Mouse (Mus musculus) embryo, embryonic 11.5 days (tissue): Measurements from ENCODE around the gene Il4i1.
"Not testable (repeated sequence)": the region's sequence is repeated elsewhere in the genome, so short reads cannot be mapped to it uniquely, and the experiment has no call there.

Experiments used
- DNase-seq: peaks from one replicate; pipeline ENCODE4 v3.0.0-alpha.2; 2012; ENCODE audit warnings: low read depth, low spot score

Gene Il4i1

GRCm38 (mm10) chr7:44863210-44863609, 47.0 kb downstream of the Il4i1 start:
- DNase-seq = no peak

DNA sequence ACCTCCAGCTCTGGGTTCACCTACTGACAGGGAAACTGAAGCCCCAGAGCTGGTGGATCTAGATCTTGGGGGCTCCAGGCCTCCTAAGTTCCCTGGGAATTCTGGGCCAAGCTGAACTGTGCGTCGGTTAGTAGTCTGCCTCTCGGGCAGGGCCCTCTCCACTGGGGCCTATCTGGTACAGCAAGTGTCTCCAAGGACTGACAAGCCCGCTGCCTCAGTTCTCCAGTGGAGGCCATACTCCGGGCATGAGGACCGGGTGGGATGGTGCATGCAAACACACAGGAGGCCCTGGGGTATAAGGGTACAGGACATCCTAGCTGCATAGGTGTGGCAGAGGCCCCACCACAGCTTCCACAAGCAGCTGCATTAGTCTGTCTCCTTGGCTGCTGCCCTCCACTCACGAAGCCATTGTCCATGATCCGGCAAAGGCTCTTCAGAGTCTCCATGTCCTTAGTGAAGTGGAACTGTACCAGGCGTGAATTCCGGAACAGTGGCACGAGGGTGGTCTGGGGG, 47.9 kb downstream of the Il4i1 start:
- no peak for DNase-seq

GRCm38 (mm10) chr7:44864595-44865542, 48.7 kb downstream of the Il4i1 start:
- DNase-seq = no peak

DNA sequence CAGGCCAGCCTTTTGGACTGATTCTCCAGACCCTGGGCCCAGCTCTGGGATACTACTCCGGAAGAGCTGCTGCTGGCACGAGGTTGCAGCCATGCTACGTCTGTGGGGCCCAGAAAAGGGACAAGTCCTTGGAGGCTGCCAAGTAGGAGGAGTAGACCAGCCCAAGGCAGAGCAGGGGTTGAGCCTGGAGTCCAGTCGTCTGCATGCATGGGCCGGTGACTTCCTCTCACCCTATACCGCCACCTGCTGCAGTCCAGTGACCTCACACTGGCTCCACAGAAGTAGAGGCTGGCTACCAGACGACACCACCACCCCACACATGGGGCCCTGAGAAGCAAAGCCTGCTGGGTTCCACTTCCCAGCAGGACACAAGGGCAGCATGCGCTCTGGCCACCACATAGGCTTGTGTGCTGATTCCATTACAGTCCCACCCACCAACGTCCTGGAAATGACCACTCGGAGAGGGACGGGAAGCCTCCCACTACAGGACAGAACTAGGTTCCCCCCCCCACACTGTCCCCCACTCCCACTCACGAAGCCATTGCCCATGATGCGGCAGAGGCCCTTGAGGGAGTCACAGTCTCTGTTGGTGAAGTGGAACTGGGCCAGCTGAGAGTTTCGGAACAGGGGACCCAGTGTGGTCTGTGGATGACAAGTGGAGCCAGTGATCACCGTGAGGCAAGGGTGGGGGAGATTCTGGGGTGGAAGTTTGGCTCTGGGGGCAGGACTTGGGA, 50.3 kb downstream of the Il4i1 start:
- DNase-seq = no peak

- DNase-seq = no peak
Measured at GRCm38 (mm10) chr7:44867010-44867702, 51.0 kb downstream of the Il4i1 start.

- DNase-seq = no peak
Measured at GRCm38 (mm10) chr7:44867802-44868201, 51.6 kb downstream of the Il4i1 start.

DNA sequence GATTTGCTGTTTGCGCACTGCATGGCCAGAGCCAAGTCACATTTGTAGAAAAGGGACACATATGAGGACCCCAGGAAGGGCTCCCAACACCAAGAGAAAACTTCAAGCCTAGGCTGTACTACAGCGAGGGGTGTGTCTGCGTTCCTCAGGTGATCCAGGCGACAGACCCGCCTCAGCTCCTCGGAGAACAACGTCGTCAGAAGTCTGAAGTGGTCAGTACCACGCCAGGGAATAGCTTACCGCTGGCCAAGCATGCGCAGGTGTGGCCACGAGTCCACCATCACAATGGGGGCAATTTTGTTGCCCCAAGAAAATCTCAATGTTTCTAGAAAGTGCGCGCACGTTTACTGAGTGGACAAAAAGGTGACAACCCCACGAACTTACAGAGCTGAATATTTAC, 52.3 kb downstream of the Il4i1 start:
- no peak for DNase-seq

- DNase-seq = peak; percentile 54
Measured at GRCm38 (mm10) chr7:44868919-44869696, 52.9 kb downstream of the Il4i1 start.

DNA sequence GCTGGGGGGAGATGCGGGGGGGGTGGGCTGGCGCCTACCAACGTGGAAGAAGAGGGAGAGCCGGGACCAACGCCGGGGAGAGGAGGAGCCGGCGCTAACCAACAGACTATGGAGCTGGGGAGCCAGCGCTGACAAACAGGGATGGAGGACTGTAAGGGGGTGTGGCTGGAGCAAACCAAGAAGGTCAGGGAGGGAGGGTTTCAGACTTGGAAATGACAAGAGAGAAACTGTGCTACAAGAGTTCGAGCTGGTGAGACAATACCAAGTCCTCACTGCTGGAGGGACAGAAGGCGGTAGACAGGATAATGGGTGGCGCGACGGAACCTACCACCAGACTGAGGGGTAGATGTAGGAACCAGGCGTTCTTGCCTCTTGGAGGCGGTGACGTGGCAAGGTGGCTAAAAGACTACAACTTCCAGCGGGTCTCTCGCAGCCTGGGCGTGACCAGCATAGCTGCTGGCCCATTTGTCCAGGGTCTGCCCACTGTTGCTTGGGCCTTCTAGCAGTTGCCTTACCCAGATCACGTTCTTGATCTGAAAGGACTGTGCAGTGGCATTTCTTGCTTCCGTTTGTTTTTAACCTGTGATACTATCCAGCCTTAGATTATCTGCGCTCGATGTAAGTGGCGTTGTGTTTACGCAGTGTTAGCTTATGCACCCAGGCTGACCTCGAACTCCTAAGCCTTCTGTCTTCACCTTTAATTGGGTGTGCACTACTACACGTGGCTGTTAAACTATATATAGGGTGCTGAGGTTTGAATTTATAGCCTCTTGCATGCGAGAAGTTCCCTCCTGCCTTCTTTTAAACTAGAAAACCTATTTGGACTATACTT, 53.7 kb downstream of the Il4i1 start, which contains the start of gene Ptov1:
Gene Ptov1 (minus strand): TSS at position 92 of the 832 bp plus-strand sequence.
- DNase-seq = peak; percentile 90

GRCm38 (mm10) chr7:44870614-44871013, 54.4 kb downstream of the Il4i1 start:
- DNase-seq = no peak

GRCm38 (mm10) chr7:44871181-44871580, 55.0 kb downstream of the Il4i1 start:
- DNase-seq = no peak

DNA sequence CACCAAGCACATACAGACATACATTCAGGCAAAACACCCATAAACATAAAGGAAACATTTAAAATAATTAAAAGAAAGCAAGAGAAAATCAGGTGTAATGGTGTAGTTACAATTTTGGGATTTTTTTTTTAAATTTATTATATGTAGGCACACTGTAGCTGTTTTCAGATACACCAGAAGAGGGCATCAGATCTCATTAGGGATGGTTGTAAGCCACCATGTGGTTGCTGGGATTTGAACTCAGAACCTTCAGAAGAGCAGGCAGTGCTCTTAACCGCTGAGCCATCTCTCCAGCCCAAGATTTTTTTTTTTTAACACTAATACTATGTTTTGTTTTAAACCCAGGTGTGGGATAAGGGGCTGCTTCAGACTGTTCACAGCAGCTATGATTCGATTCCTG, 55.6 kb downstream of the Il4i1 start:
- not testable (repeated sequence) for DNase-seq

DNA sequence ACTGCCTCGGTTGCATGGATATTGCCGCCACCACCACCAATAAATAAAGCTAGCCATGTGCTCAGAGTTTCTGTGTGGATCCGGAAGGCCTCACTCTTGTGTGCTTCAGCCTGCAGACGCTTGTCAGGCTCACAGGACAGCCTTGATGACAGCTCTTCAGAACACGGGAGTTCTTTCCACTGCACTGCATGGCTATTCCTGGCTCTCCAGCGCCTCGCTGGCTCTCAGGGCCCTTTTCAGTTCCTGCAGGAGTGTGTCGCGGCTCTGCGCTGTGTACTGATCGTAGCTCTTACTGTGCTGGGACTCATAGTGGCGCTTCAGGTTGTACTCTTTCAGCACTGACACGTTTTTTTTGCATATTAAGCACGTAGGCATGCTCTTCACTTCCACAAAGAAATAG, 61.6 kb downstream of the Il4i1 start:
- no peak for DNase-seq

- no peak for DNase-seq
Measured at GRCm38 (mm10) chr7:44883036-44883435, 66.8 kb downstream of the Il4i1 start.

GRCm38 (mm10) chr7:44884637-44885036, 68.5 kb downstream of the Il4i1 start:
- DNase-seq = no peak

- no peak for DNase-seq
Measured at GRCm38 (mm10) chr7:44886964-44887363, 70.8 kb downstream of the Il4i1 start.

- DNase-seq = no peak
Measured at GRCm38 (mm10) chr7:44888256-44889105, 72.3 kb downstream of the Il4i1 start.

DNA sequence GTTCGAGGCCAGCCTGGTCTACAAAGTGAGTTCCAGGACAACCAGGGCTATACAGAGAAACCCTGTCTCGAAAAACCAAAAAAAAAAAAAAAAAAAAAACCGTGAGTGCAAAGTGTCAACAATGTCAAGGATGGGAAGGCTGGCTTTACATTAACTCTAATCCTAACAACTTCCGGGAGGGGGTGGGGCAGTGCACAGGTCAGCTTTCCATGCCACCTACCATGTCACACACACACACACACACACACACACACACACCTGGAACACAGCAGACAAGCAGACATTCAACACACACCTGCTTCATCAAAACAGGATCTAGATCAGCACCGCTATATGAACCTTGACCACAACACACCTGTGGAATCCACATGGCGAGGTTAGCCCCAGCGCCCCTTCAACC, 74.0 kb downstream of the Il4i1 start:
- no peak for DNase-seq
